Mouse (Mus musculus): ENCODE results near the gene Tmem223.

Tmem223 gene

DNA sequence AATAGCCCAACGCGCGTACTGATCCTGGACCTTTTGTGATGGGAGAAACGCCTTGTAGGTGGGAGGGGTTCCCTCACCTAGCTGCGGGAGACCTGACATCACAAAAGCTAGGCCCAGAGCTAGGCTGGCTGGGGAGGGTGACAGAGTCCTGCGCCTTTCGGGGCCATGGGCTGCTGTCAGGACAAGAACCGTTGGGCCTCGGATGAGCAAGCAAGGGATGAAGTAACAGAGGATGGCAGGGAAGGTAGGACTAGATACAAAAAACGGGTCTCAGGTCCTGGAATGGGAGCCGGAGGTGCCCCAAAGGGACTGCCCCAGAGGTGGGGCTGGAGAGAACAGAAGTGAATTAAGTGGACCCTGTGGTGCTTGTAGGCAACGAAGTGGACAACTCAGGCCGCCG is 30.2 kb upstream of the Tmem223 start, which contains the start of gene 1700092M07Rik:
Gene 1700092M07Rik (plus strand): TSS at position 116 of the 400 bp plus-strand sequence.
- in situ Hi-C loops (cut with MboI; ENCODE audit: low pct_unique_long_range_greater_than_20kb in 1 of 2, low sequenced_read_pairs in 2 of 2, unreplicated experiment in 1 of 2) = no loop called here

DNA sequence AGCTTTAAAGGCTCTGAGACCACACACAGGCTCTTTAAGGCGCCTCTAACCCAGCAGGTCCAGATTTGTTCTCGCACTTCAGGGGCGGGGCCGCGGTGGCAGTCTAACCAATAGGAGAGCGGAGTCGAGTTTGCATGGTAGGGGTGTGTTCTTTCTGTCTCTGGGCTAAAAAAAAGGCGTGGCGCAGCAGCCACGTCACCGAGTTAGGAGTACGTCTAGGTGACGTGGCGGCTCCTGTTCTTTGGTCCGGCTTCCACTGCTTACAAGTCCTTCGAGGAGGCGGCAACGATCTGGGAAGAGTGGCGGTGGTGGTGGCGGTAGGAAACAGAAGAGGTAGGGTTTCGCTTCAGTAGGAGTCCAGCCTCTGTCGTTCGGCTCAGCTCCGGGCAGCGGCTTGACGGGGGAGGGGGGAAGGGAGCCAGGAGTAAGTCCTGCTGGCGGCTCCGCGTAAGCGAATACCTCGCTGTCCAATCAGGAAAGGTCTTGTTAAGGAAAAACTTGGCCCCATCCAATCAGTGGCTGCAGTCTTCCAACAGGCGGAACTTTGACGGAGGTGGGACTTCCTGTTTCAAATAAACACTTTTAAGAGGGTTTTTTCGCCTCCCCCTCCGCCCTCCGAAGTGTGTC is 29.4 kb upstream of the Tmem223 start, which contains the start of gene Stx5a:
Gene Stx5a (plus strand): TSS at position 171 of the 627 bp plus-strand sequence.
- in situ Hi-C loops (cut with MboI; ENCODE audit: low pct_unique_long_range_greater_than_20kb in 1 of 2, low sequenced_read_pairs in 2 of 2, unreplicated experiment in 1 of 2) = no loop called here

DNA sequence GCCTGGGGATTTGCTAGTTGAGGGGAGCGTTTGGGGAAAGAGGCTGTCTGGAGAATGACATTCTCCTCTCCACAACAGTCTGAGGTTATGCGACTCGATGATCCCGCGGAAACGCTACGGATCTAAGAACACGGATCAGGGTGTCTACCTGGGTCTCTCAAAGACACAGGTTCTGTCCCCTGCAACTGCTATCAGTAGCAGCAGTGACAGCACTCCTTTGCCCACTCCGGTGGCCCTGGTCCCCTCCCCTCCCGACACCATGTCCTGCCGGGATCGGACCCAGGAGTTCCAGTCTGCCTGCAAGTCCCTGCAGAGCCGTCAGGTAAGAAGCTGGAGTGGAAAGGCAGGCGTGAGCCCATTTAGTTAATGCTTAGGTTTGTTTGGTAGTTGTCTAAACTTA is 28.6 kb upstream of the Tmem223 start:
- in situ Hi-C loops (cut with MboI; ENCODE audit: low pct_unique_long_range_greater_than_20kb in 1 of 2, low sequenced_read_pairs in 2 of 2, unreplicated experiment in 1 of 2) = no loop called here

DNA sequence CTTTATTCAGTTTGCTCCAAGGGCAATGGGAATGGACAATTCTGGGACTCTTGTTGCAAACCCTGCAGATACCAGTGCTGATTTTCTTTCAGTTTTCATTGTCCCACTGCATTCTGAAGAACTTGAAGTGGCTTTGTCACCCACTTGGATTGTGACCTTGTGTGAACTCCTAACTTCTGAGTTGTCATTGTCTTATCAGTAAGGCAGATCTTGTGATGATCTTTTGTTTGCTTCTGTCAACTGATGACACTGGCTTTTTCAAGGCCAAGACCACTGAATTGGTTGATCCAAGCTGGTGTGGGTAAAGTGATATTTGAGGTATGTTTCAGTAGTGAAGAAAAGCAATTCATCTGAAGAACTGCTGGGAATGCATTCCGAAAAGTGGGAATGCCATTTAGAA is 25.4 kb upstream of the Tmem223 start:
- in situ Hi-C loops (cut with MboI; ENCODE audit: low pct_unique_long_range_greater_than_20kb in 1 of 2, low sequenced_read_pairs in 2 of 2, unreplicated experiment in 1 of 2) = no loop called here

DNA sequence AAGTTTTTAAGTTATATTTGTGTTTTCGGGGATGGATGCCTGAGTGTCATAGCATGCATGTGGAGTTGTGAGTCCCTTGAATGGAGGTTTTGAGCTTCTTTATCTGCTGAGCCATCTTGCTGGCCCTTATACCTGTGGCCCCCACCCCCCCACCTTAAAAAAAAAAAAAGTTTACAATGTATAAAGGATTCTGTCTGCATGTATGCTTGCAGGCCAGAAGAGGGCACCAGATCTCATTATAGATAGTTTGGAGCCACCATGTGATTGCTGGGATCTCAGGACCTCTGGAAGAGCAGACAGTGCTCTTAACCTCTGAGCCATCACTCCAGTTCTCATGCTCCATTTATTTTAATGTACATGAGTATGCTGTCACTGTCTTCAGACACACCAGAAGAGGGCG is 23.4 kb upstream of the Tmem223 start:
- in situ Hi-C loops (cut with MboI; ENCODE audit: low pct_unique_long_range_greater_than_20kb in 1 of 2, low sequenced_read_pairs in 2 of 2, unreplicated experiment in 1 of 2) = no loop called here

DNA sequence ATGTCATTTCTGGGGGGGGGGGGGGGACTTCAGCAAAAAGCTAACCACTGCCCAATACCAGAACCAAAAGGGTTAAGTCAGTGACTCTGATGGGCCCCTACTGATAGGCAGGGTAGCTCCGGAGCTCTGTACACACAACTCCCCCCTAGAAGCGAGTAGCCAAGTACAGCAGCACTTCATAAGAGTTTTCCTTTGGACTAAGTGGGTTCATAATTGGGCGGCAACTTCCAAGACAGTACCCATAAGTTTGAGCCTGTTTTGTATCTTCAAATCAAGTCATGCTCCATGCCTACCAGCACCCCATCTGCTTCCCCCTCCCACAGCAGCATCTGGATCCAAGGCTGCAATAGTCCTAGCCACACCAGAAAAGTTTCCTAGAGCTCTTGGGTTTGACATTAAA is 15.1 kb upstream of the Tmem223 start:
- in situ Hi-C loops (cut with MboI; ENCODE audit: low pct_unique_long_range_greater_than_20kb in 1 of 2, low sequenced_read_pairs in 2 of 2, unreplicated experiment in 1 of 2) = no loop called here

DNA sequence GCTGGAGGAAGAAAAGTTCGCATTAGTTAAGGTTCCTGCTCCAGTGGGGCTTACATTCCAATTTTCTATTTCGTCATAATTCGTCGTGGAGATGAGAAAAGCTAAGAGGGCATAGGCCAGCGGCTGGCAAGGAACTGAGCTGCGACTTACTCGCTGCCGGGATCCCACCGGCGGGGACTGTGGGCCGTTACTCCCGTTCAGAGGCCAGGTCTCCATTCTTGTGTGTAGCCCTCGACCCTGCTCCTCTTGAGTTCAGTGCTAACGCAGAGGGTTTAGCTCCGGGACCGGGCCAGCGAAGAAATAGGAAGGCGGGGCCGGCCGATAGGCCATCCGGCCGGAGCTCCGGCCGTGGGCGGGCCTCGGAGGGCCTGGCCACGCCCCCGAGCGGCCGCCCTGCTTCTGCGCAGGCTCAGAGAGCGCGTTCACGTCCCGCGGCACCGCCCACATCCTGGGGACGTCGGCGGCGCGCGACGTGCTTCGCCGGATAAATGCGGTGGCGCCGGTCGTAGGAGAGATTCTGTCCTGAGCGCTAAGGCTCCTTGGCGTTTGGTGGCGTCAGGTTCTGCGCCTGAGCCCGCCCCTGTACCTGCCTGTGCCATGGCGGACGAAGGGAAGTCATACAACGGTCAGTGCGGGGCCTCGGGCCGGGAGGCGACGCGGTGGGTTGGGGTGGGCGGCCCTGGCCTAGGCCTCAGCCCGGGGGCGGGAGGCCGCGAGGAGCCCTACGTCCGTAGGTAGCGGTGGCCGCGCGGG is 14.0 kb upstream of the Tmem223 start, which contains the start of gene Nxf1:
Gene Nxf1 (plus strand): TSS at position 439 of the 753 bp plus-strand sequence.
- in situ Hi-C loops (cut with MboI; ENCODE audit: low pct_unique_long_range_greater_than_20kb in 1 of 2, low sequenced_read_pairs in 2 of 2, unreplicated experiment in 1 of 2) = no loop called here

DNA sequence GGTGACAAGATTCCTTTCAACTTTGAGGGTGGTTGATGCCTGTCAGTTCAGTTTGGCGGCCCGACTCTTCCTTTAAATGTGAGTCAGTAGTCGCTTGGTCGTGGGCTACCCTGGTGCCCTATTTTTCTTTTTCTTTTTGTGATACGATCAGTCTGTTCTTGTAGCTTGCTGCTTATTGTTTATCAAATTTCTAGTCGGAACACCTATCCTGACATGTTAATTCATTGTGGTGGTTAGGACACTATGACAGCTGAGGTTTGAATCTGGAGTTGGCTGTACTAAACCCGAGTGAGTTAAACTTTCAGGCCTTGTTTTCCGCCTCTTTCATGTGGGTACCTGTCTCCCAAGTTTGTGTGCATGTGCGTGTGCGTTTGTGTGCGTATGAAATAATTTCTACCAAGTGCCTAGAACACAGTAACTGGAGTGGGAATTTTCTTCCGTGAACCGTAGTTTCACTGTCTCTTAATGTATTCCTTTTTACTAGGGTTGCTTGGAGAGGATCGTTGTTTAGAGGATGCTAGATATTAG is 13.3 kb upstream of the Tmem223 start:
- in situ Hi-C loops (cut with MboI; ENCODE audit: low pct_unique_long_range_greater_than_20kb in 1 of 2, low sequenced_read_pairs in 2 of 2, unreplicated experiment in 1 of 2) = no loop called here

DNA sequence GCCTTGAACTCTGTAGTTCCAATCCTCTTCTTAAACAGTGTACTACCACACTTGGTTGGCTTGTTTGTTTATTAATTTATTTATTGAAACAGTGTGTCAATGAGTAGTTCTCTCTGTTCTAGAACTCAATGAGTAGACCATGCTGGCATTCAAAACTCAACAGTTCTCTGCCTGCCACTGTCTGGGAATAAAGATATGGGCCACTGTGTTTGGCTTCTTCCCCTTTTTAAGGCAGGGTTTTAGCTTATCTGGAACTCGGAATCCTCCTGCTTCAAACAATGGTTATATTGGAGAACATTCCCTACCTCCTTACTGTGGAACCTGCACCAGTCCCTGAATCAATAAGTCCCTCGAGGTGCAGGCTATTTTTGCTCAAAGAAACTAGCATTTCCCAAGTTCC is 11.9 kb upstream of the Tmem223 start:
- in situ Hi-C loops (cut with MboI; ENCODE audit: low pct_unique_long_range_greater_than_20kb in 1 of 2, low sequenced_read_pairs in 2 of 2, unreplicated experiment in 1 of 2) = no loop called here

DNA sequence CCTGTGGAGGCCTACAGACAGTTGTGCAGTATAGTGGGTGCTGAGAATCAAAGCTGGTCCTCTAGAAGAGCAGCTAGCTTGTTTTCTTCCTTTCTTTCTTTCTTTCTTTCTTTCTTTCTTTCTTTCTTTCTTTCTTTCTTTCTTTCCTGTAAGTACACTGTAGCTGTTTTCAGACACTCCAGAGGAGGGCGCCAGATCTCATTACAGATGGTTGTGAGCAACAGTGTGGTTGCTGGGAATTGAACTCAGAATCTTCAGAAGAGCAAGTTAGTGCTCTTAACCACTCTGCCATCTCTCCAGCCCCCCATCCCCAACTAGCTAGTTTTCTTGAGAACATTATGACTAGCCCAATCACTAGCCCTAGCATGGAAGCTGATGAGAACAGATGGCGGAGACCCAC is 10.0 kb upstream of the Tmem223 start:
- in situ Hi-C loops (cut with MboI; ENCODE audit: low pct_unique_long_range_greater_than_20kb in 1 of 2, low sequenced_read_pairs in 2 of 2, unreplicated experiment in 1 of 2) = no loop called here

DNA sequence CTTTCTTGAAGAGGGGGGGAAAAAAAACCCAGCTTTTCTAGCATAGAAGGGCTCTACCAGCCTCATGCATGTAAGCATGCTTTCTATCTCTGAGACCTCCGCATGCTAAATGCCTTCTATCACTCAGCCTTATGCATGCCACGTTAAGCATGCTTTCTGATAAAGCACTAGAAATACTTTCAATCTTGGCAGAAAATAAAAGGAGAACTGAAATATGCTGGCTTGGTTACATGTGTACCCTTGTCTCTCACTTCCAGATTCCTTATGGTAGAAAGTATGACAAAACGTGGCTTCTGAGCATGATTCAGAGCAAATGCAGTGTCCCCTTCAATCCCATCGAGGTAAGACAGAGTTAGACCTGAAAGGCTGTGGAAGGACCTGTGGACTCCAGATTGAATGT is 7.5 kb upstream of the Tmem223 start:
- in situ Hi-C loops (cut with MboI; ENCODE audit: low pct_unique_long_range_greater_than_20kb in 1 of 2, low sequenced_read_pairs in 2 of 2, unreplicated experiment in 1 of 2) = no loop called here

DNA sequence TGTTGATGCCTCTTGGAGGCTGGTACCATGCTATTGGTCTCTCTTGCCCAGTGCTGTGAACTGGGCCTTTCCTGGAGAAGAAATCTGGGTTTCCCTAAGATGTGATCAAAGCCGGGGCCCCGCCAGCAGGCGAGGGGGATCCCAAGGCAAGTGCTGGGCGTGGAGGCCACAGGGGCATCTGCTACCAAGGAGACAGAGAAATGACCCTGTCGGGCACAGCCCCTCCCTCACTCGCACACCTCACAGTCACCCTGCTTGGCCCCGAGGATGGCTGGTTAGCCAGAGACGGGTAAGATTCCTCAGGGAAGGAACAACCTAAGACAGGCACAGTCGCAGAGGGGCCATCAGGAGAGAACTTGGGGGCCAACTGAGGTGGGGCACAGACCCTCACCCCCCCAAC is 5.2 kb upstream of the Tmem223 start:
- in situ Hi-C loops (cut with MboI; ENCODE audit: low pct_unique_long_range_greater_than_20kb in 1 of 2, low sequenced_read_pairs in 2 of 2, unreplicated experiment in 1 of 2) = no loop called here

DNA sequence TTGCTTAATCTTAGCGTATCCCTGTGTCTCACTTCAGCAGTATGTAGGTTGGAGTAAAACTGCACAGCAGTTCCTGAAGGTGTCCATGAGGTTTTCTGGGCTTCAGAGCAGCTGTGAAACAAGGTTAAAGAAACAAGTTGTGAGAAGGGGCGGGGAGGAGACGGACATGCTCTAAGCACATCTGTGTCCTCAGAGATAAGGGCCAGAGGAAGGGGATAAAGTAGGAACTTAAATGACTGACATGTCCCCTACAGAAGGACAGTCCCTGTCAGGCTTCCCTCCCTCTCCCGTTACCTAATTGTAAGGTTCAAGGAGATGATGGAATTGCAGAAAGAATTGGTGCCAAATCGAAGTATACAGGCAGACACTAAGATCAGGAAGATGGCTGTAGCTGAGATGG is 2.2 kb downstream of the Tmem223 start:
- in situ Hi-C loops (cut with MboI; ENCODE audit: low pct_unique_long_range_greater_than_20kb in 1 of 2, low sequenced_read_pairs in 2 of 2, unreplicated experiment in 1 of 2) = no loop called here

DNA sequence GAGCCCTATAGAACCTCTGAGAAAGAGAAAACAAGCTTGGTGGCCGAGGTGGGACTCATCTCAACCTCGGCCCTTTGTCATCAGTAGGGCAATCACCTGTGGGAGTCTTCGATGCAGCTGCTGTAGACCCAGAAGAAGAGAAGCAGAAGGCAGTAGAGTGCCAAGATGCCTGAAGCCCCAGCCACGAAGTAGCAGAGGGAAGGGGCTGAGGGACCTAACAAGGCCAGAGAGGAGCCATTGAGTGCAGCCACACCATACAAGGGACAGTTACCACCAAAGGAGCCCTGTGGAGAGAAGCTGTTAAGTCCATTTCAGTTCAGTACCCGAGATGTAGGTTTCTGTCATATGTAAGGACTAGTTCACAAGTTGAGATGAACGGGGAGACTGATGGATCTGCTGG is 2.6 kb downstream of the Tmem223 start:
- in situ Hi-C loops (cut with MboI; ENCODE audit: low pct_unique_long_range_greater_than_20kb in 1 of 2, low sequenced_read_pairs in 2 of 2, unreplicated experiment in 1 of 2) = no loop called here

DNA sequence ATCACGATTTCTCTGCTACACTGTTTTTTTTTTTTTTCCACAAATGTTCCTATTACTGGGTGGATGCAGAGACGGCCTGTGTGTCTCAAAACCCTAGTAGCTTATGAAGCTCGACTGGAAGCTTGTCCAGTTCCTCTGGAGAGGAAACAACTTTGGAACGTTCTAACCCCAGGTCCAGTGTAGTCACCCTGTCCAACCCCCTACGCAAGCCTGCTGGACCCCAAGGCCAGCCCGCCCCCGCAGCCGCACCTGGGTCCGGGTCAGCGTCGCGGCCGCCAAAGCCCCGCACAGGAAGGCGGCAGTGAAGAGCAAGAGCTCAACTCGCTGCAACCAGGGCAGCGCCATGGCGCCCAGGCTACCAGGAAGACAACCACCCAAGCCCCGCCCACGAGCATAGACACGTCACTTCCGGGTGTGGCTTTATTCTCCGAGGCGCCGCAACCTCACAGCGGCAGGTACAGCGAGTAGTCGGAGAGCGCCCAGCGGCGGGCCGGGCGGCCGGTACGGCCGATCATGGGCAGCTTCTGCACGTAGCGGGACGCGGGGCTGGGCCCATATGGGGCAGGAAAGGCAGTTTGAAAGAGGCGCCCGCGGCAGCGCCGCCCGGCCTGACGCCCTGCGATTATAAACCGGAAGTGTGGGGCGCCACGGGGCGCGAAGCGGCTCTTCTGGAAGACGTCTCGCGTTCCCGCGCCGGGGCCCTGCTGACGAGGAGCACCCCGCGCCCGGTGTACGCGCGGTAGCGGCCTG is 3.5 kb downstream of the Tmem223 start, which contains the start of gene Tmem179b:
Gene Tmem179b (minus strand): TSS at position 382 of the 750 bp plus-strand sequence.
- in situ Hi-C loops (cut with MboI; ENCODE audit: low pct_unique_long_range_greater_than_20kb in 1 of 2, low sequenced_read_pairs in 2 of 2, unreplicated experiment in 1 of 2) = no loop called here

DNA sequence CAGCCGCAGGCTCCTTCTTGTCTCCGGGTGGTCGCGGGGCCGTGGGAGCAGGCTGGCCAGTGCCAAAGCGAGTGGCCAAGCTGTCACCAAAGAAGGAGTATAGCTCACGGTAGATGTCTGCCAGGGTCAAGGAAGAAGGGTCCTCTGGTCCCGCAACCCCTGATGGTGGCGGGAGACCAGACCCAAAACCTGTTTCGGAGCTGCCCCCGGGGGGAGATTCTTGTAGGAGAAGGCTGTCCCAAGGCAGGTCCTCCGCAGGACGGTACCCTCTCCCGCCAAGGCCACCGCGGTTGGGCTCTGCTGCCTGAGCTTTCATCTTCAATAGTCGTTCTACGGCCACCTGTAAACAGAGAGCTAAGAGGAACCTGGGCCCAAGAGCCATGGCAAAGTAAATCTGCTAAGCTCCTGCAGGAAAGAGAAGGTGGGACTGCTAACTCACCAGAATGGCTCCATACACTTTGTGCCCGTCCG is 4.2 kb downstream of the Tmem223 start:
- in situ Hi-C loops (cut with MboI; ENCODE audit: low pct_unique_long_range_greater_than_20kb in 1 of 2, low sequenced_read_pairs in 2 of 2, unreplicated experiment in 1 of 2) = no loop called here

DNA sequence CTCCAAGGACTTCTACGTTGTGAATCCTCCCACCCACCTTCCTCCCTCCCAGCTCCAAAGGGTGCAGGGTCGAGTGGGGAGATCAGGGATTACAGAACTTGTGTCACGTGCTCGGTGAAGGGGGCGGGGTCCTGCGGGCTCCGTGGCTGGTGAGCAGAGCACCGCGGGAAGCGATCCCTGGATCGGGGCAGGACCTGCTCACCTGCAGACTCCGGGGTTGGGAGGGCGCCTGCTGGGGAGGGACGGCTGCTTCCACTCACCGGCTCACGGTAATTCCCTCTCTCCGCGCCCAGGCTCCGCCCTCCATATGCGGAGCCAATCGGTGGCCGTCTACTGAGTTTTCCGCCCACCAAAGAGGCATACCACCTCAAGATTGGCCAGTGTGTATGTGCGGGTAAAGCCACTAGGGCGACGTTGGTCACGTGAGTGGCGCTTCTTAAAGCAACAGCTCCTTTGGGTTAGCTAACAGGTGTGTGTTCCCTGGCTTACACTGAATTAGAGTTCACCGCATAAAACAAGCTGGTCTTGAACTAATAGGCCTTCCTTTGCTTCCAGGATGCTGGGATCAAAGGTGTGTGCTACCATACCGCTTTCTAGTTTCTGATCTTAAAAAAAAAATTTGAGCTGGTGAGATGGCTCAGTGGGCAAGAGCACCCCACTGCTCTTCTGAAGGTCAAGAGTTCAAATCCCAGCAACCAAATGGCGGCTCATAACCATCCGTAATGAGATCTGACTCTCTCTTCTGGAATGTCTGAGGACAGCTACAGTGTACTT is 15.4 kb downstream of the Tmem223 start, which contains the start of gene Taf6l:
Gene Taf6l (minus strand): TSS at position 410 of the 774 bp plus-strand sequence.
- in situ Hi-C loops (cut with MboI; ENCODE audit: low pct_unique_long_range_greater_than_20kb in 1 of 2, low sequenced_read_pairs in 2 of 2, unreplicated experiment in 1 of 2) = no loop called here

DNA sequence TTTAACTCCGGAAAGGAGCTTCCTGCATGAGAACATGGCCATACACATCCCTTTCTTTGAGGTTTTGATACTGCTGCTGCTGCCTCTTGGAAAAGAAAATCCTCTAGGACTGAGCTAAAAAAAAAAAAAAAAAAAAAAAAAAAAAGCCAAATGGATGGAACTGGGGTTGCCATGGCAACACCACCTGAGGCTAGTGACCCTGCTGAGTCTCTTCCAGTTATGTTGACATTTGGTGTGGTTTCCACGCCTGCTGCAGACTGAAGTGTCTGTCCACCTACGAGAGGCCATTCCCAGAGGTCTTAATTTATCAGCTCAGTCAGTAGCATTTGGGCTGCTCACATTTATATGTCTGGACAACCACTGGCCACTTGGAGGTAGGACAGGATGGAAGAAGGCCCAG is 17.7 kb downstream of the Tmem223 start:
- in situ Hi-C loops (cut with MboI; ENCODE audit: low pct_unique_long_range_greater_than_20kb in 1 of 2, low sequenced_read_pairs in 2 of 2, unreplicated experiment in 1 of 2) = no loop called here
